Mouse (Mus musculus) spleen, postnatal 36 days (tissue): ENCODE data around the gene Slc4a1ap.
A peak's percentile ranks its signal among the peaks of the same experiment; 100 is the strongest.
"Not testable (repeated sequence)": the region's sequence is repeated elsewhere in the genome, so short reads cannot be mapped to it uniquely, and the experiment has no call there.

Experiments used
- DNase-seq, 2 experiments: peaks; one replicate each; pipeline ENCODE4 v3.0.0; 2022; ENCODE audit warnings: low spot score in 2 of 2, mixed read lengths in 1 of 2

Gene Slc4a1ap

DNA sequence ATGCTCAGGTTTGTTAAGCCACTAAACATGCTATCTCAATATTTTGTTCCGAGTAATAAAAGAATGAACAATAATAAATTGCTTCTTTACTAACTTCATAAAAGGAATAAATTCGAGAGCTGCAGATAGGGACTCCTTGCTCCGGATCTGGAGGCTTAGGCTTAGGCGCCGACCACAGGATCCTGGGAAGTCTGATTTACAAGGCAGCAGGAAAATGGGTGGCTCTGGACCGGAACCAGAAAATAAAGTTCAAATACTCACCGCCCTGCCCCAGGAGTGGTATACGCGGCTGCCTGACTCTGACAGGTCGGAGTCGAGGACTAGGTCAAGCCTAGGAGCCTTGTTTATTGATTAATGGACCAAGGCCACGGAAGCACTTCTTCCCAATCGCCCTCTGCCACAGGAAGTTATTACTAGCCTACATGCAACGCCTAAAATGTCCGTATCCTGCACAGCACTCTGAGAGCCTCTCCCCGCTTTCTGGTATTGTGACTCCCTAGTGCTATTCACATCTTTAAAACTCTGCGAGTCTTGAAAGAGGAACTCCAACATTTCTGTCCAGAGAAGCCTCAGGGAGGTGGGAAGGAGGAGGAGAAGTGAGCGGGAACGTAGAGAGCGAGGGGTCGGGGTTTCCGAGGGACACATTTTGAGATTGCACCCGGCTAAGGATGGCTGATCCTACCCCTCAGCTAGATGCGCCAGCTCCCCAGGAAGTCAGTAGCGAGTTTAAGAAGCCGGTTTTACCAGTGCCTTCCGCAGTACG, at the start of gene Slc4a1ap:
Slc4a1ap (plus strand) TSS at position 642 of the 763 bp plus-strand sequence.
- DNase-seq = peak; percentile 67 to 69

DNA sequence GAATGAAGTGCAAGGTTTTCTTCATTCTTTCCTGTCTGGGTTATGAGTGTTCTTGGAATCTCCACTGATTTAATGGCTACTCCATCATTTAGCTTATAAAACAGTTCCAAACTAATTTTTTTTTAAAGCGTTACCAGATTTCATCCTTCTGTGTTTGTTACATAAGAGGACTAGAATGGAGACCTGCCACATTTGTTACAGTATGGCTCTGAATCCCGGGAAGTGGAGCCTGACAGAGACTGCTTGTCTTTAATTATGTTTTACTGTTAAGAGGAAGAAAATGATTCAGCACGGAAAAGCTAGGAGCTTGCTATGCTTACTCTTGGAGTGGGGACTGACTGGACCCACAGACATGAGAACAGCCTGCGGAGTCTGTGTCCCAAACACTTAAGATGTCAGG, 46.3 kb upstream of the Slc4a1ap start:
- no peak for DNase-seq

GRCm38 (mm10) chr5:31485440-31485839, 41.4 kb upstream of the Slc4a1ap start, which contains the start of gene 4930548H24Rik:
Gene 4930548H24Rik, plus strand, starts transcription at chr5:31485740.
- no peak for DNase-seq

GRCm38 (mm10) chr5:31487889-31488288, 38.9 kb upstream of the Slc4a1ap start:
- peak in 1 of 2 experiments; percentile 33 for DNase-seq

GRCm38 (mm10) chr5:31489116-31489769, 37.6 kb upstream of the Slc4a1ap start:
- no peak for DNase-seq

GRCm38 (mm10) chr5:31492031-31492430, 34.8 kb upstream of the Slc4a1ap start:
- no peak for DNase-seq

GRCm38 (mm10) chr5:31494513-31495297, 32.1 kb upstream of the Slc4a1ap start, which contains the start of gene Gpn1:
Gene Gpn1, plus strand, starts transcription at chr5:31494741.
- peak; percentile 87 to 88 for DNase-seq

- no peak for DNase-seq
These were observed 22.0 kb upstream of the Slc4a1ap start for GRCm38 (mm10) chr5:31504843-31505242.

- DNase-seq = peak; percentile 3 to 20
These were observed 14.3 kb upstream of the Slc4a1ap start for GRCm38 (mm10) chr5:31512481-31512880.

DNA sequence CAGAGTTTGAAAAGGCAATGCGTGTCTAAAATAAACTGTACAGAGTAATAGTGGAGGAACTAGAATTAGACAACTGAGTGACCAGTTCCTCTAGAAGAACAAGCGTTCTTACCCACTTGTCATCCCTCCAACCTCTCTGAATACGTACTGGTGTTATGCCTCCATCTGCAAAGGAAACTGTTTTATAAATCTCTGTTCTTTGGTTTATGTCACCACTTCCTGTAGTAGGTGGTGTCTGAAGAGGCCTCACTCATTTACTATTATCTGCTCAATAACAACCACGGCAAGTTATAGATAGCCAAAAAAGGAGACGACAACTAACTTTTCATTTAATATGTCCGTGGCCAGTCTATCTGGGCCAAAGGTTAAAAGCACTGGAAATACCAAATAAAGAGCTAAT, 6.2 kb upstream of the Slc4a1ap start:
- no peak for DNase-seq

- DNase-seq = peak in 1 of 2 experiments; percentile 4
These were observed 404 bp downstream of the Slc4a1ap start for GRCm38 (mm10) chr5:31527117-31527680.

- not testable (repeated sequence) for DNase-seq
These were observed 912 bp downstream of the Slc4a1ap start, which contains the start of gene Supt7l for GRCm38 (mm10) chr5:31527707-31528106. Gene Supt7l, minus strand, starts transcription at chr5:31527807.

DNA sequence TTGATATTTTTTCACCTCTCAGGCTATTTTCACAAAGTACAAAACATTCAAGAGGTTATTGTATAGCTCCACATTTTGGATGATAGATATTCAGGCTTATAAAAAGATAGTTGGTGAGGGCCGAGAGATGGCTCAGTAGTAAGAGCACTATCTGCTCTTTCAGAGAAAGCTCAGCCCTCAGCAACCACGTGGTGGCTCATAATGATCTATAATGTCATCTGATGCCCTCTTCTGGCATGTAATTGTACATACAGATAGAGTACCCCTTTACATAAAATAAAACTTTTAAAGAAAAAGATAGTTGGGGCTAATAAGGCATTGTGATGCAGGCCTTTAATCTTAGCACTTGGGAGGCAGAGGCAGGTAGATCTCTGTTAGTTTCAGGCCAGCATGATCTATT, 1.8 kb downstream of the Slc4a1ap start:
- DNase-seq = no peak

- DNase-seq = no peak
These were observed 8.4 kb downstream of the Slc4a1ap start for GRCm38 (mm10) chr5:31535228-31535627.

GRCm38 (mm10) chr5:31559401-31559800, 32.6 kb downstream of the Slc4a1ap start:
- no peak for DNase-seq

GRCm38 (mm10) chr5:31560352-31560751, 33.6 kb downstream of the Slc4a1ap start:
- no peak for DNase-seq

DNA sequence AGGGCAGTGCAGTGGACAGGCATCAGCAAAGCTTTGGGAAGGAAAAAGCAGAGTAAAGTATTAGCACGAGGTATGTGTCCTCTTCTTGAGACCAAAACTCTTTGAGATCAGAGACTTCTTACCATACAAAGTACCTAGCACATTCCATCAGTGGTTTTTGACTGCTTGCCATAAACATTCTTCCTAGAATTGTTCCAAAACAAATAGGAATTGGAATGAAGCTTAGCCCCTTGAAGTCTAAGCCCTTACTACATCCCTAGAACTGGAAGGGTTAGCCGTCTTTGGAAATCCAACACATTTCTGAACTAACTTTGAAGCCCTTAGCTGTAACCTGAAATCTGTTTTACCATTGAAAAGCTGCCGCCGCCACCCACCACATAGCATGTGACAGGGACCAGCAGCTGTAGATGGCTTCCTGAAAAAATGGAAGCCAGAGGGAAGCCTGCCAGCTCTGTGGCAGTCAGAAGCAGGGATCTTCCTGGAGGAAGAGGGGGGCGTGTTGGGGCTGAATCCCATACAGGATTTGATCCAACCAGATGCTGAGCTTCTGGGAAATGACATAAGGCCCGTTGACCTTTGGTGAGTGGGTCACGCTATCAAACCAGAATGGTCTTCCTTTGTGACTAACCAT, 35.4 kb downstream of the Slc4a1ap start:
- DNase-seq = no peak

DNA sequence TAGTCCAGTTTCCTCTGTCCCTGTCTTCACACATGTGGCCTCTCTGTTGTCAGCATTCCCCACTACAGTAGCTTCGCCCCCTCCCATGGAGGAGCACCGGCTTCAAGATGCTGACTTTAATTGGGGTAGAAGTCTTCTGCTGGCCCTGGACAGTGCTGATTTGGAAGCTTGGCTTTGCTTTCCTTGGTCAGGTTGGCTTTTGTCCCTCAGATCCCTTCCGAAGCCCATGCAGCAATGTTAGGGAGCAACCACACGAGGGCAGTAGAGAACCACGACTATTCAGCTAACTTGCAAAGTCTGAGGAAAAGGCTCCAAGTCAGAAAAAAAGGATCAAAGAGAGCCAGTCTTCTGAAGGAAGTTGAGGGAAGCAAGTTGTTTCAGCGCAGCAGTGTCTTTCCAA, 36.7 kb downstream of the Slc4a1ap start:
- peak; percentile 22 to 48 for DNase-seq

- no peak for DNase-seq
These were observed 37.1 kb downstream of the Slc4a1ap start for GRCm38 (mm10) chr5:31563905-31564304.

GRCm38 (mm10) chr5:31564976-31565375, 38.2 kb downstream of the Slc4a1ap start:
- DNase-seq = no peak

- no peak for DNase-seq
These were observed 39.2 kb downstream of the Slc4a1ap start for GRCm38 (mm10) chr5:31566026-31566425.
